Mouse (Mus musculus) thymus, adult 2 months (tissue): ENCODE results near the gene Prrc2b.

Experiments used
- CTCF ChIP-seq: fragments of 200-500 bp; IDR thresholded peaks from 2 replicates; pipeline ENCODE4 v1.5.1; 2012; ENCODE audit warnings: mild to moderate bottlenecking, control low read depth, low read length, moderate library complexity, borderline replicate concordance; ENCODE audit not compliant: control insufficient read depth, poor library complexity, insufficient read depth; ENCODE audit errors: extremely low read depth
- POLR2A ChIP-seq: fragments of 200-500 bp; IDR thresholded peaks from 2 replicates; pipeline ENCODE4 v1.6.1; 2012; ENCODE audit warnings: mild to moderate bottlenecking, low read length, control low read depth, moderate library complexity; ENCODE audit not compliant: control insufficient read depth, poor library complexity, insufficient read depth; ENCODE audit errors: extremely low read depth

DNA sequence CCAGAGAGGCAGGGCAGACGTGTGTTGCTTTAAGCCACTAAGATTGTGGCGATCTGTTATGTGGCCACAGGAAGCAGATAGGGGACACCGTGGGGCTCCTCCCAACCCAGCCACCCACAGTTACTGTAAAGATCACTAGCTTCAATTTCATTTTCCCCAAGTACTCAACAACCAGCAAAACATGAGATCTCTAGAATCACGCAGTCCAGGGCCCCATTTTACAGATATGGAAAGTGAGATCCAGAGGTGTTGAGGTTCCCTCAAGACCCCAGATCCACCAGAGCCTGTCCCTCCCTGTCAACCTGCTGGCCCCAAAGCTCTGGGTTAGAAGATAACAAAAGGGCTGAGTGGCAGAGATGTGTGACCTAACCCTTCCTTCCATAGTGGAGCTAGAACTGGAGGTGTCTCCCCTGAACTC lies 35.0 kb upstream of the Prrc2b start:
- TF ChIP-seq CTCF (no peak), POLR2A (no peak)
